Mouse (Mus musculus) heart, embryonic 12.5 days (tissue): ENCODE results near the gene Apbb1ip. TPM values are rescaled to one million over a fixed set of nuclear protein-coding genes. Genes with fewer than 3 reads are reported as not detected.
"Not testable (repeated sequence)": the region's sequence is repeated elsewhere in the genome, so short reads cannot be mapped to it uniquely, and the experiment has no call there.

ENCODE experiments used
- ATAC-seq: fragments of 200-750 bp; cut with Nextera tagmentation; 2 replicates; pipeline ENCODE4 v1.8.0; 2017; ENCODE audit warnings: moderate TSS enrichment, moderate library complexity; ENCODE audit not compliant: insufficient number of reproducible peaks, low FRiP score
- H3K27ac ChIP-seq: fragments of 300-500 bp; sonication (generic); 2 replicates; pipeline ENCODE4 v1.5.1; 2016; ENCODE audit warnings: mild to moderate bottlenecking, moderate library complexity; ENCODE audit not compliant: poor library complexity, severe bottlenecking
- H3K27me3 ChIP-seq: fragments of 300-500 bp; sonication (generic); replicated peaks from 2 replicates; pipeline ENCODE4 v1.6.1; 2016; ENCODE audit warnings: mild to moderate bottlenecking, moderate library complexity
- H3K36me3 ChIP-seq: fragments of 300-500 bp; sonication (generic); 2 replicates; pipeline ENCODE4 v1.6.1; 2016; ENCODE audit warnings: mild to moderate bottlenecking, moderate library complexity
- H3K4me1 ChIP-seq: fragments of 300-500 bp; sonication (generic); replicated peaks from 2 replicates; pipeline ENCODE4 v1.6.1; 2016; ENCODE audit warnings: mild to moderate bottlenecking
- H3K4me2 ChIP-seq: fragments of 300-500 bp; sonication (generic); 2 replicates; pipeline ENCODE4 v1.6.1; 2016; ENCODE audit warnings: mild to moderate bottlenecking, moderate library complexity
- H3K4me3 ChIP-seq: fragments of 300-500 bp; sonication (generic); 2 replicates; pipeline ENCODE4 v1.5.1; 2016; ENCODE audit warnings: mild to moderate bottlenecking
- H3K9ac ChIP-seq: fragments of 300-500 bp; sonication (generic); 2 replicates; pipeline ENCODE4 v1.6.1; 2016; ENCODE audit warnings: mild to moderate bottlenecking, moderate library complexity
- H3K9me3 ChIP-seq: fragments of 300-500 bp; sonication (generic); replicated peaks from 2 replicates; pipeline ENCODE4 v1.6.1; 2016; ENCODE audit warnings: mild to moderate bottlenecking, moderate library complexity
- WGBS: fragments of 180-500 bp; shearing (Covaris S2); methylation state at CpG from one replicate; pipeline ENCODE4 v1.1.7; 2016; 5-methylcytosine and 5-hydroxymethylcytosine counted together
- polyA plus RNA-seq: library from polyadenylated mRNA; unstranded; fragments of >200 nt; fragmentation: Nextera tagmentation; extraction: Ambion mirVana; gene quantifications from 2 replicates; pipeline ENCODE4 v1.2.1, GENCODE M21; 2016

Apbb1ip gene
- polyA plus RNA-seq, 1 experiment from 2014 or later = 0.61 TPM

DNA sequence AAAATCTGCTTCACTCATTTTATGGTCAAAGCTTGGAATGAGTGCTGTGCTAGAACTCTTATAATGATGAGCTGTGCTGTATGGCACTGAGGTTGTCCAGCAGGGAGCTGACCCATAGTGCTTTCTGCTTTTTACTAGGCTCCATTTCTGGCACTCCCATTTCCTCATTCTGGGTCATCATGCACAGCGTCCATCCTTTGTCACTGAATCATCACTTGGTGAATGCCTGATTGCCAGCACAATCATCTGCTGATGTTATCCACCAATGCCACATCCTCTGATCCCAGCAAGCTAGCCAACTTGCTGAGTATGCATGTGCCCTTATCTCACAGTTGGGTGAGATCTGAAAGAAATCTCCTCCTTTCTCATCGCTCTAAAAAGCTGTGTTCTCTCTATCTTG is 48.4 kb downstream of the Apbb1ip start:
- Histone ChIP-seq H3K4me3 (no peak overlapping the region), H3K4me1 (no peaks in the 10 kb centered on the region), H3K36me3 (no peaks in the 10 kb centered on the region), H3K27me3 (no peaks in the 10 kb centered on the region), H3K9ac (no peak overlapping the region), H3K27ac (no peak overlapping the region), H3K9me3 (no peaks in the 10 kb centered on the region), H3K4me2 (no peak overlapping the region)
- ATAC-seq = no peak
- WGBS = 51% methylated on average over 2 of the region's 2 CpGs

DNA sequence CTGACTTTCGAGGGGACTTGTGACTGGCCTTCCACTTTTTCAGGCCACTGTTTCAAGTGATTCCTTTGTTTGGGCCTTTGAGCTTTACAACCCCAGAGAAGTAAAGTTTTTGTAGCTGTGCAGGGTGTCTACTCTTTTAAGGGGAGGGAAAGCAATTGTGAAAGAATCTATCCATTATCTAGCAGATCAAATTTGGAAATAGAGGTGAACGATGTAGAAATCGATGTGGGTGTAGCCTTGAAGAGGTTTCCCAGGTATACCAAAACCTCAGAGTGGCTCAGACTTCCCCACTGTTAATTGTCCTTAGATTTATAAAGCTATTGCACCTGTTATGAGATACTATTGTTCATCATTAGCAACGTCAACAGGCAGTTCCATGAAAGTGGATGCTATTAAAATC is 71.6 kb downstream of the Apbb1ip start:
- no peak for ATAC-seq

DNA sequence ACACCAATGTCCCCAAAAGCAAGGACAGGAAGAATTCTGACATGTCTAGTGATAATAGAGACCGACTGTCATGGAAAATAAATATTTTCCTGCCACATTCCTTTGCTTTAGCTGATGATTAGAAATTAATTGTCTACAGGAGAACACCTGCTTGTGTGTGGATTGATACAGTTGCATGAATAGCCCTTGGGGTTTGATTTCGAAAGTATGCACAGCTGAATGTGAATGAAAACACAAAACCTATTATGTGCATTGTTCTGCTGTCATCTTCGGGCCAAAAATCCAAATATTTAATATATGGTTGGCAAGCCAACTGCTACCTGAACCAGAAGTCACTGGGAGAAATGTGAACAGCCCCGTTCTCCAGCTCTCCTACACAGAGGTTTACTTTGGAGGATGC is 78.0 kb downstream of the Apbb1ip start:
- no peak overlapping the region for H3K27ac ChIP-seq
- H3K4me3 ChIP-seq = no peak overlapping the region
- ATAC-seq = no peak
- no peaks in the 10 kb centered on the region for H3K36me3 ChIP-seq
- no peaks in the 10 kb centered on the region for H3K4me1 ChIP-seq
- no peak overlapping the region for H3K4me2 ChIP-seq
- WGBS = 66% methylated on average over 4 of the region's 4 CpGs
- no peak overlapping the region for H3K9ac ChIP-seq
- H3K9me3 ChIP-seq = no peaks in the 10 kb centered on the region
- no peaks in the 10 kb centered on the region for H3K27me3 ChIP-seq

More for the DNA sequence above, 71.6 kb downstream of the Apbb1ip start:
- no peaks in the 10 kb centered on the region for H3K27me3 ChIP-seq
- no peak overlapping the region for H3K4me3 ChIP-seq
- no peak overlapping the region for H3K27ac ChIP-seq
- H3K9ac ChIP-seq = no peak overlapping the region
- no peak overlapping the region for H3K4me2 ChIP-seq
- H3K9me3 ChIP-seq = no peaks in the 10 kb centered on the region
- no peaks in the 10 kb centered on the region for H3K36me3 ChIP-seq
- no peaks in the 10 kb centered on the region for H3K4me1 ChIP-seq
- WGBS = 74% methylated on average over 4 of the region's 4 CpGs

DNA sequence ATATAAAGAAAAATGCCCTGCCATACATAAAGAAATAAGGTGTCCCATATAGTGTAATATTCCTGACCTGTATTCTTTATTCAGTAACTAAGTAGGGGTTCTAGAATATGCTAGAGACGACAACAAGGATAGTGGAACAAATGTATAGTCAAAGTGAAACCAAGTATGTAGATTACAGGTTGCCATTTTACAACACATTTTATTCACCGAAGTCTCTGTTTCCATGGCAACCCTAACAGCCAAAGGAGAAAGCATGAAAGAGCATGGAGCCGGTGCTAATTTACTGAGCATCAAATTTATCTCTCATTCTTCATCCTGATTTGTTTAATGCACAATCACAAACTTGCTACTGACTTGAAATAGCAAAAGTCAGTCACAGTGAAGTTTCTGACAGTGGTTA is 83.6 kb downstream of the Apbb1ip start:
- no peak for ATAC-seq
- no peaks in the 10 kb centered on the region for H3K36me3 ChIP-seq
- H3K27ac ChIP-seq = no peak overlapping the region
- no peak overlapping the region for H3K4me2 ChIP-seq
- no peaks in the 10 kb centered on the region for H3K4me1 ChIP-seq
- H3K27me3 ChIP-seq = no peaks in the 10 kb centered on the region
- no peaks in the 10 kb centered on the region for H3K9me3 ChIP-seq
- WGBS = 74% methylated on average over 3 of the region's 3 CpGs
- no peak overlapping the region for H3K9ac ChIP-seq
- H3K4me3 ChIP-seq = no peak overlapping the region

DNA sequence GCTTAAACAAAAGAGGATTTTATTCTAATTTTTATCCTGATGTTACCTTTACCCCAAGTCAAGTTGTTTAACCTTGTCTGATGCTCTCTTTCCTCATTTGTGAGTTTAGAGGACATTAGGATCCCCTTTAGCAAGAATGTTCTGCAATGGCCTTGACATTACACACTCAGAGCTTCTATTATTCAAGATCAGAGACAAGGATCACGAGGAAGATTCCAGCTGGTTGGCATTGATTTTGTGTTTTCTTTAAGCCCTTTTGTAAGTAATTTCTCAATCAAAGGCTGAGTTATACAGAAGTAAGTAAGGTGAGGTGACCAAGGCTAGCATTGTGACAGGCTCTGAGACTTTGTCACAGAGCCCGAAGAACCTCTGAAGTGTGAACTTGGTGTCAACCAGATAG is 88.3 kb downstream of the Apbb1ip start:
- no peaks in the 10 kb centered on the region for H3K9me3 ChIP-seq
- H3K9ac ChIP-seq = no peak overlapping the region
- WGBS = 70% methylated on average over 2 of the region's 2 CpGs
- H3K4me3 ChIP-seq = no peak overlapping the region
- no peaks in the 10 kb centered on the region for H3K27me3 ChIP-seq
- H3K27ac ChIP-seq = no peak overlapping the region
- H3K4me1 ChIP-seq = no peaks in the 10 kb centered on the region
- no peak overlapping the region for H3K4me2 ChIP-seq
- H3K36me3 ChIP-seq = no peaks in the 10 kb centered on the region
- no peak for ATAC-seq

DNA sequence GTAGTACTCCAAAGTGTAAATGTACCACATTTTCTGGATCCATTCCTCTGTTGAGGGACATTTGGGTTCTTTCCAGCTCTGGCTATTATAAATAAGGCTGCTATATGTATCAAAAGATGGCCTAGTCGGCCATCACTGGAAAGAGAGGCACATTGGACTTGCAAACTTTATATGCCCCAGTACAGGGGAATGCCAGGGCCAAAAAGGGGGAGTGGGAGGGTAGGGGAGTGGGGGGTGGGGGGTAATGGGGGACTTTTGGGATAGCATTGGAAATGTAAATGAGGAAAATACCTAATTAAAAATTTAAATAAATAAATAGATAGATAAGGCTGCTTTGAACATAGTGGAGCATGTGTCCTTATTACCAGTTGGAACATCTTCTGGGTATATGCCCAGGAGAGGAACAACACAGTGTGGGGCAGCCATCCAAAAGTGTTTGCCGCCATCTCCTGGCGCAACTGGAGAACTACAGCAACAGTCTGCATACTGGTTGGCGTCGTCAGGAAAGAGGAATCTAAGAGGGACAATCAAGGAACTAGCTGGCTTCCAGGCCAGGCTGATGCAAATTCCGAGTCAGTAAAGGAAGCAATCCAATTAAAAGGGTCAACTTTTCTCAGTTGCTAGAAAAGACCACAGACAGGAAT is 90.6 kb downstream of the Apbb1ip start:
- not testable (repeated sequence) for H3K9me3 ChIP-seq, ATAC-seq, H3K4me1 ChIP-seq, H3K36me3 ChIP-seq, H3K4me2 ChIP-seq, H3K27me3 ChIP-seq, H3K27ac ChIP-seq, H3K9ac ChIP-seq, H3K4me3 ChIP-seq
- 2% methylated on average over 6 of the region's 6 CpGs for WGBS

DNA sequence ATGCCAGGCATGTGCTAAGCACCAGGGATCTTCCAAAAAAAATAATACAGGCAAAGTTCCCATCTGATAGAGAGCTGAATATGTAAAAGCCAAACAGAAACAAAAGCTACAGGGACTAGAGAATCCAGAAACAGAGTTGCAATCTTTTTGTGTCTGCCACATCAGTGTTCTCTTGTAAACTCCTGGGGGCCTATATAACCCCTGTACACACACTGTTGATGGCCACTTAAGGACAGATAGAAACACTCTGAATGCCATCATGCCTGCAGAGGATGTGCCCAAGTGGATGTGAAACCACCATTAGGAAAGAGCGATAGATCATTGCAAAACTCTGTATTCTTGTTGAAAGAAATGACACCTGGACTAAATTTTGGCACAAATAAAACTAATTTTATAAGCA is 91.9 kb downstream of the Apbb1ip start:
- no peak for ATAC-seq
- Histone ChIP-seq H3K4me1 (no peaks in the 10 kb centered on the region), H3K27ac (no peak overlapping the region), H3K4me3 (no peak overlapping the region), H3K27me3 (no peaks in the 10 kb centered on the region), H3K9me3 (no peaks in the 10 kb centered on the region), H3K36me3 (no peaks in the 10 kb centered on the region), H3K9ac (no peak overlapping the region), H3K4me2 (no peak overlapping the region)
- 80% methylated on average over 1 of the region's 1 CpGs for WGBS

DNA sequence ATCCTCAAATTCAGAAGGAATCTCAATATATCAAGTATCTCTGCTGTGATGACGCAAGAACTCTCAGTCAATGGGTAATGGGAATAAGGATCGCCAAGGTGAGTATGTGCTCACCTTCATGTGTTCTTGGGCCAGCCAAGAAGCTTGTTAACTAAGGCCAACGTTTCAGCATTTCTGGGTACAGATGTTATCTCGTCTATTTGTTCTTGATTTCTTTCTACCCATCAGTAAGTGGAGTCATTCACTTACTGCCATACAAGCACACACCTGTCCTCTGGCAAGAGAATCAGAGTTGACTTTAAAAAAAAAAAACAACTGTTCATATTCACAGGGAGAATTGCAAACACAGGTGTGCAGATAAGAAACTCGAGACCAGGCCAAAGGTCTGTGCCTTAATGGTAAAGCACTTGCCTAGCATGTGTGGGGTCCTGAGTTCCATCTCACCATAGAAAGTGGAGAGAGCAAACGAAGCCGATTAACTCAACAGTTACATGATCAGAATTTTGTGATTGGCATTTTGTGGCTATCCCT is 93.1 kb downstream of the Apbb1ip start:
- no peak for ATAC-seq

DNA sequence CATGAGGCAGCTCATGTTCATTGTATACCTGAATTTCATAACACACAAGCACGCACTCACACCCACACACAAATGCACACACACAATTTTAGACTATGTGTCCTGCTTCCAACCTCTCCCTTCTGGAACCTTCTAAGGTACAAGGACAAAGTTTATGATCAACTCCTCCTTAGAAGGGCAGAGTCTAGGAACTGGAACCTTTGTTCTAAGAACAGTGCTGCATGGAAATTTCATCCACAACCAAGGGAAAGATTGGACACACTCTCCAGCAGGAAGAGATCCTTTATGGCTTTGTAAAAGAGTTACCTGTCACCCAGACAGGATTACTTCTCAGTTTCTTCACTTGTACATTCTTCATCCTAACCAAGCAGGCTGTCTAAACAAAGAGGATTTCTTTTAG is 99.3 kb downstream of the Apbb1ip start:
- no peak for ATAC-seq
- no peak overlapping the region for H3K4me2 ChIP-seq
- 76% methylated on average over 1 of the region's 1 CpGs for WGBS

More for the DNA sequence above, 93.1 kb downstream of the Apbb1ip start:
- Histone ChIP-seq H3K27ac (no peak overlapping the region), H3K9ac (no peak overlapping the region), H3K36me3 (no peaks in the 10 kb centered on the region), H3K27me3 (no peaks in the 10 kb centered on the region), H3K9me3 (no peaks in the 10 kb centered on the region), H3K4me2 (no peak overlapping the region), H3K4me3 (no peak overlapping the region), H3K4me1 (no peaks in the 10 kb centered on the region)
- WGBS = 67% methylated on average over 7 of the region's 7 CpGs

DNA sequence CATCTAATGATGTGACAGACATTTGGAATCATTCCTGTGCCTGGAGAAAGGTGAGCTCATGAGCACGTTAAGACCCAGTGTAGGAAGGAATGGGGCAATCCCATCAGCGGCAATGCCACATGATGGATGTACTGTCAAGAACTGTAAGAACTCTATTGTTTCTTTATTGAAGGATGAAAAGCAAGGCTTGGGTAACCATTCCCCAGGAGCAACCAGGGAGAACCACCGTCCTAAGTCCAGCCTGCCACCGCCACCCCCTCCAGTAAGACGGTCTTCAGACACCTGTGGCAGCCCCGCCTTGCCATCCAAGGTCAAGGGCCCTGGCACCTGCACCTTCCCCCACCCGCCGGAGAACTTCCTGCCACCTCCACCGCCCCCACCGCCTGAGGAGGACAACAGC is 100.7 kb downstream of the Apbb1ip start:
- Histone ChIP-seq H3K4me3 (no peak overlapping the region), H3K27me3 (peaks cover 6% of the 10 kb centered on the region; the same call in 1 of the 2 replicates), H3K4me2 (no peak overlapping the region), H3K27ac (no peak overlapping the region), H3K9me3 (no peaks in the 10 kb centered on the region), H3K36me3 (no peaks in the 10 kb centered on the region), H3K9ac (no peak overlapping the region), H3K4me1 (no peaks in the 10 kb centered on the region)
- WGBS = 39% methylated on average over 10 of the region's 10 CpGs
- no peak for ATAC-seq

More for the DNA sequence above, 99.3 kb downstream of the Apbb1ip start:
- Histone ChIP-seq H3K36me3 (no peaks in the 10 kb centered on the region), H3K4me3 (no peak overlapping the region), H3K27me3 (peaks cover 6% of the 10 kb centered on the region; the same call in 1 of the 2 replicates), H3K27ac (no peak overlapping the region), H3K9me3 (no peaks in the 10 kb centered on the region), H3K9ac (no peak overlapping the region), H3K4me1 (no peaks in the 10 kb centered on the region)

DNA sequence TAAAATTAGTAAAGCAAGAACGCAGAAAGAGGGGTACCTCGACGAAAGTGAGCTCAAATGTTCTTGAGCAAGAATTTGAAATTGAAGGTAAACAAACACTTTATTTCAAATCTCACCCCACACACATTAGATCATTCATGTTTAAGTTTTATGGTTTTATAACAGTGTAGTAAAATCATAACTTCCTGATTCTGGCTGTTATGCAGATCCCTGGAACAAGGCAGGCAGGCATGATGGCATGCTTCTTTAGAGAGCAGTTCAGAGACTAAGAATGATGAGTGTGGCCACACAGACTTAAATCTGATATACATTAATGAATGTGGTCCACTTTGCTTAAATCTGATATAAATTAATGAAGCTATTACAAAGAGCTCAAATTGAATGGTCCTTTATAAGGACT is 102.7 kb downstream of the Apbb1ip start:
- H3K4me1 ChIP-seq = no peaks in the 10 kb centered on the region
- H3K36me3 ChIP-seq = no peaks in the 10 kb centered on the region
- no peak overlapping the region for H3K4me2 ChIP-seq
- ATAC-seq = no peak
- H3K27me3 ChIP-seq = peaks cover 6% of the 10 kb centered on the region; the same call in 1 of the 2 replicates
- WGBS = 78% methylated on average over 3 of the region's 3 CpGs
- no peak overlapping the region for H3K27ac ChIP-seq
- H3K4me3 ChIP-seq = no peak overlapping the region
- H3K9ac ChIP-seq = no peak overlapping the region
- H3K9me3 ChIP-seq = no peaks in the 10 kb centered on the region

DNA sequence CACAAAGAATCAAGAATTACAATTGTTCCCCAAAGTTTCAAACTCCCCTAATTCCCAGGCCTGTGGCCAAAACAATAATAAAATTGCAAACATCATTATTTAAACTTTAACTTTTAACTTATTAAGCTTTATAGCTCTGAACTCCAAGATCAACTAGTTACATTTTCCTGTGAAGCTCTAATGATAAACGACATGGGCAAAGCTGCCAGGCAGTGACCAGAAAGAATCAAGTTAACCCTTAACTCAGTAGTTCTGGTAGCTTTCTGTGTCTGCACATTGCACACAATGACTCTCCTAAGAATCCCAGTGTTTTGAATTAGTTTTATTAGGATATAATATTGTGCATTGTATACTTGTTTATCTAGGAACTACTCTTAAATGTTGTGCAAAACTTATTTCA is 104.9 kb downstream of the Apbb1ip start:
- Histone ChIP-seq H3K27ac (no peak overlapping the region), H3K27me3 (peaks cover 4% of the 10 kb centered on the region; the same call in 1 of the 2 replicates), H3K9me3 (no peaks in the 10 kb centered on the region), H3K4me2 (no peak overlapping the region), H3K4me1 (no peaks in the 10 kb centered on the region), H3K4me3 (no peak overlapping the region), H3K9ac (no peak overlapping the region), H3K36me3 (no peaks in the 10 kb centered on the region)
- no peak for ATAC-seq
- WGBS = 42% methylated on average over 1 of the region's 1 CpGs
